Mouse (Mus musculus) heart, postnatal 0 days (tissue): ENCODE results near the gene Chst14. TPM values are rescaled to one million over a fixed set of nuclear protein-coding genes. Genes with fewer than 3 reads are reported as not detected.

ENCODE experiments used
- ATAC-seq: fragments of 200-750 bp; cut with Nextera tagmentation; 2 replicates; pipeline ENCODE4 v1.8.0; 2017; ENCODE audit warnings: low read depth, moderate number of reproducible peaks, moderate library complexity; ENCODE audit not compliant: insufficient read depth
- DNase-seq: peaks from one replicate; pipeline ENCODE4 v3.0.0-alpha.2; 2016; ENCODE audit warnings: low spot score
- H3K27ac ChIP-seq: fragments of 300-500 bp; sonication (generic); 2 replicates; pipeline ENCODE4 v1.5.1; 2014; ENCODE audit warnings: low read depth, mild to moderate bottlenecking
- H3K27me3 ChIP-seq: fragments of 300-500 bp; sonication (generic); 2 replicates; pipeline ENCODE4 v1.6.1; 2014; ENCODE audit warnings: low read length, mixed read lengths; ENCODE audit not compliant: control insufficient read depth, insufficient read depth
- H3K36me3 ChIP-seq: fragments of 300-500 bp; sonication (generic); replicated peaks from 2 replicates; pipeline ENCODE4 v1.6.1; 2014; ENCODE audit warnings: low read length, mixed read lengths; ENCODE audit not compliant: control insufficient read depth, insufficient read depth
- H3K4me1 ChIP-seq: fragments of 300-500 bp; sonication (generic); 2 replicates; pipeline ENCODE4 v1.6.1; 2014; ENCODE audit warnings: antibody characterized with exemption; ENCODE audit not compliant: control insufficient read depth, insufficient read depth
- H3K4me2 ChIP-seq: fragments of 300-500 bp; sonication (generic); 2 replicates; pipeline ENCODE4 v1.6.1; 2014; ENCODE audit warnings: low read depth, mild to moderate bottlenecking, low read length, moderate library complexity
- H3K4me3 ChIP-seq: fragments of 300-500 bp; sonication (generic); 2 replicates; pipeline ENCODE4 v1.5.1; 2014; ENCODE audit warnings: low read depth, low read length
- H3K9ac ChIP-seq: fragments of 300-500 bp; sonication (generic); replicated peaks from 2 replicates; pipeline ENCODE4 v1.6.1; 2014; ENCODE audit warnings: low read depth, low read length, mixed read lengths
- H3K9me3 ChIP-seq: fragments of 300-500 bp; sonication (generic); replicated peaks from 2 replicates; pipeline ENCODE4 v1.6.1; 2016; ENCODE audit warnings: low read length; ENCODE audit not compliant: control insufficient read depth
- CTCF ChIP-seq: IDR thresholded peaks from 2 replicates; pipeline ENCODE4 v1.5.1; 2016; ENCODE audit warnings: antibody characterized with exemption, control low read depth, low read depth
- EP300 ChIP-seq: IDR thresholded peaks from 2 replicates; pipeline ENCODE4 v1.6.1; 2016; ENCODE audit warnings: antibody characterized with exemption, low read depth
- WGBS: fragments of 180-500 bp; shearing (Covaris S2); extraction: QIAGEN DNeasy Blood & Tissue Kit; methylation state at CpG from one replicate; pipeline ENCODE4 v1.1.7; 2014; 5-methylcytosine and 5-hydroxymethylcytosine counted together
- polyA plus RNA-seq: library from polyadenylated mRNA; unstranded; fragments of >200 nt; fragmentation: Nextera tagmentation; extraction: Ambion mirVana; gene quantifications from 2 replicates; pipeline ENCODE4 v1.2.1, GENCODE M21; 2015
- total RNA-seq: library from RNA; depleted of rRNA; stranded (reverse); fragments of >200 nt; gene quantifications from 2 replicates; pipeline ENCODE4 v1.2.3, GENCODE M21; 2014; ENCODE audit warnings: low replicate concordance

The Chst14 gene
- total and polyA plus RNA-seq, 2 experiments from 2014 or later, result 10.8 to 12.8 TPM

- H3K4me1 ChIP-seq, result peaks cover 16% of the 10 kb centered on the region
- DNase-seq (no peak), ATAC-seq (no peak)
- 46% methylated on average over 3 of the region's 3 CpGs for WGBS
- no peak overlapping the region for H3K4me2 ChIP-seq
- H3K9ac ChIP-seq, result no peak overlapping the region
- H3K9me3 ChIP-seq, result no peaks in the 10 kb centered on the region
- no peak overlapping the region for H3K27ac ChIP-seq
- H3K4me3 ChIP-seq, result no peak overlapping the region
- TF ChIP-seq CTCF (no peak), EP300 (no peak)
- H3K36me3 ChIP-seq, result no peaks in the 10 kb centered on the region
- no peaks in the 10 kb centered on the region for H3K27me3 ChIP-seq
Observed at GRCm38 (mm10) chr2:118907781-118908180, 18.5 kb upstream of the Chst14 start.

- TF ChIP-seq EP300, result no peak
- no peak for TF ChIP-seq CTCF
- no peak for ATAC-seq
- WGBS, result 90% methylated on average over 1 of the region's 1 CpGs
- Histone ChIP-seq H3K4me1 (peaks cover 14% of the 10 kb centered on the region), H3K4me2 (no peak overlapping the region), H3K27me3 (no peaks in the 10 kb centered on the region), H3K9me3 (no peaks in the 10 kb centered on the region), H3K4me3 (no peak overlapping the region), H3K36me3 (no peaks in the 10 kb centered on the region), H3K27ac (no peak overlapping the region), H3K9ac (no peak overlapping the region)
- no peak for DNase-seq
Observed at GRCm38 (mm10) chr2:118909151-118909550, 17.1 kb upstream of the Chst14 start.

DNA sequence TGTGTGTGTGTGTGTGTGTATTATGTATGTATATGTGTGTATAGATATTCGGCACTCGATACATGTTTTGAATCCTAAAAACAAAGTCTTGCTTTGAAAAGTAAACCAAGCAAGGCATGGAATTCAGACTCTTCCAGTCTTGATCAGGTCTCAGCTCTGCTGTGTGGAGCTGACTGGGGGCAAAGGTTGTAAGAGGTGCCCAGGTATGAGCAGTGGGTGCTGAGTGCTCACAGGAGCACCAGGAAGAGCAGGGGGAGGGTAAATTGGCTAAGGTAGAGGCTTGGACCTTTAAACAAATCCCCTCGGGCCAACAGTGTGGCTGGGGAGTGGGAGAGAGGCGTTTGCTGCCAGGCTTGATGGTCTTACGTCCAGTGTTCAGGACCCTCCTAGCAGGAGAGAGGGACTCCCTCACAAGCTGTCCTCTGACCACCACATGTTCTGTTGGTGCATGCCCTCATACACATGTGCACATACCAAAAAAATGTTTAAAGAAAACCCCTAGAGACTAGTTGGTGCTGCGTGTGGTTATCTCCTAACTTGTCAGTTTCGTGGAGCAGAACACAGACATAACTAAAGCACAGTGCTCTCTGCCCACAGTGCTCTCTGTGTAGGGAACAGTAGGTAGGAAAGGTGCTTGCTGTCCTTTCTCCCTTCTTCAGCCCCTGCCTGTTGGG lies 15.6 kb upstream of the Chst14 start:
- 74% methylated on average over 7 of the region's 7 CpGs for WGBS
- Histone ChIP-seq H3K9me3 (no peaks in the 10 kb centered on the region), H3K36me3 (no peaks in the 10 kb centered on the region), H3K4me3 (no peak overlapping the region), H3K27me3 (no peaks in the 10 kb centered on the region), H3K9ac (no peak overlapping the region), H3K27ac (no peak overlapping the region), H3K4me2 (no peak overlapping the region), H3K4me1 (peaks cover 17% of the 10 kb centered on the region)
- ATAC-seq (no peak), DNase-seq (no peak)
- no peak for TF ChIP-seq EP300
- no peak for TF ChIP-seq CTCF

GRCm38 (mm10) chr2:118912706-118913105 lies 13.6 kb upstream of the Chst14 start:
- H3K9me3 ChIP-seq, result no peaks in the 10 kb centered on the region
- H3K4me1 ChIP-seq, result peaks cover 13% of the 10 kb centered on the region
- H3K27ac ChIP-seq, result no peak overlapping the region
- no peak overlapping the region for H3K9ac ChIP-seq
- no peaks in the 10 kb centered on the region for H3K27me3 ChIP-seq
- TF ChIP-seq CTCF, result no peak
- TF ChIP-seq EP300, result no peak
- H3K4me3 ChIP-seq, result no peak overlapping the region
- ATAC-seq (no peak), DNase-seq (no peak)
- H3K4me2 ChIP-seq, result no peak overlapping the region
- peaks cover 10% of the 10 kb centered on the region; the same call in 1 of the 2 replicates for H3K36me3 ChIP-seq
- WGBS, result 70% methylated on average over 8 of the region's 8 CpGs

- Histone ChIP-seq H3K4me2 (peak overlapping the region; percentile 7), H3K4me3 (no peak overlapping the region), H3K36me3 (peaks cover 15% of the 10 kb centered on the region; the same call in 1 of the 2 replicates), H3K9me3 (no peaks in the 10 kb centered on the region), H3K4me1 (peaks cover 12% of the 10 kb centered on the region), H3K27ac (no peak overlapping the region), H3K27me3 (no peaks in the 10 kb centered on the region), H3K9ac (no peak overlapping the region)
- ATAC-seq (peak; percentile 54; the same call in 1 of the 2 replicates), DNase-seq (no peak)
- TF ChIP-seq EP300, result no peak
- WGBS, result 42% methylated on average over 11 of the region's 11 CpGs
Observed at GRCm38 (mm10) chr2:118913551-118914276, 12.6 kb upstream of the Chst14 start.
